Mouse (Mus musculus) embryonic facial prominence, embryonic 15.5 days (tissue): ENCODE data around the gene Dctn5. TPM values are rescaled to one million over a fixed set of nuclear protein-coding genes. Genes with fewer than 3 reads are reported as not detected.
A peak's percentile ranks its signal among the peaks of the same experiment; 100 is the strongest.
"Not testable (repeated sequence)": the region's sequence is repeated elsewhere in the genome, so short reads cannot be mapped to it uniquely, and the experiment has no call there.

Experiments
- ATAC-seq: fragments of 200-750 bp; cut with Nextera tagmentation; 2 replicates; pipeline ENCODE4 v1.8.0; 2017; ENCODE audit warnings: low read depth, moderate TSS enrichment; ENCODE audit not compliant: insufficient number of reproducible peaks, low FRiP score, low TSS enrichment
- H3K27ac ChIP-seq: fragments of 300-500 bp; sonication (generic); replicated peaks from 2 replicates; pipeline ENCODE4 v1.5.1; 2015; ENCODE audit warnings: mild to moderate bottlenecking, inconsistent platforms
- H3K27me3 ChIP-seq: fragments of 300-500 bp; sonication (generic); 2 replicates; pipeline ENCODE4 v1.6.1; 2015; ENCODE audit warnings: inconsistent platforms
- H3K36me3 ChIP-seq: fragments of 300-500 bp; sonication (generic); 2 replicates; pipeline ENCODE4 v1.6.1; 2015; ENCODE audit warnings: mild to moderate bottlenecking, inconsistent platforms
- H3K4me1 ChIP-seq: fragments of 300-500 bp; sonication (generic); 2 replicates; pipeline ENCODE4 v1.6.1; 2015; ENCODE audit warnings: inconsistent platforms
- H3K4me2 ChIP-seq: fragments of 300-500 bp; sonication (generic); replicated peaks from 2 replicates; pipeline ENCODE4 v1.6.1; 2015; ENCODE audit warnings: mild to moderate bottlenecking, inconsistent platforms
- H3K4me3 ChIP-seq: fragments of 300-500 bp; sonication (generic); replicated peaks from 2 replicates; pipeline ENCODE4 v1.5.1; 2015; ENCODE audit warnings: mild to moderate bottlenecking, inconsistent platforms
- H3K9ac ChIP-seq: fragments of 300-500 bp; sonication (generic); 2 replicates; pipeline ENCODE4 v1.6.1; 2015; ENCODE audit warnings: inconsistent platforms
- H3K9me3 ChIP-seq: fragments of 300-500 bp; sonication (generic); replicated peaks from 2 replicates; pipeline ENCODE4 v1.6.1; 2016; ENCODE audit warnings: inconsistent platforms
- WGBS: fragments of 180-500 bp; shearing (Covaris S2); methylation state at CpG from one replicate; pipeline ENCODE4 v1.1.7; 2015; 5-methylcytosine and 5-hydroxymethylcytosine counted together
- polyA plus RNA-seq: library from polyadenylated mRNA; unstranded; fragments of >200 nt; fragmentation: Nextera tagmentation; extraction: Ambion mirVana; gene quantifications from 2 replicates; pipeline ENCODE4 v1.2.1, GENCODE M21; 2015

Dctn5 gene
- 118 and 126 TPM in 2 replicates for polyA plus RNA-seq

GRCm38 (mm10) chr7:122132497-122133337 is at the start of gene Dctn5, which contains the start of gene Palb2:
Dctn5 (plus strand) TSS chr7:122133041.
Palb2 (minus strand) TSS chr7:122132985.
- ATAC-seq, result peak; percentile 95
- H3K27me3 ChIP-seq, result no peaks in the 10 kb centered on the region
- peaks cover 36% of the 10 kb centered on the region for H3K36me3 ChIP-seq
- peak within 1 kb of the TSS; percentile 76 for H3K4me3 ChIP-seq
- H3K4me1 ChIP-seq, result 0 out of 2 replicates have a peak, but pooled peaks cover 10% of the 10 kb centered on the region
- H3K9ac ChIP-seq, result peak within 1 kb of the TSS; percentile 77
- H3K4me2 ChIP-seq, result peak within 1 kb of the TSS; percentile 68
- H3K27ac ChIP-seq, result peak within 1 kb of the TSS; percentile 80
- WGBS, result under 1% methylated on average over 54 of the region's 54 CpGs
- H3K9me3 ChIP-seq, result no peaks in the 10 kb centered on the region

GRCm38 (mm10) chr7:122087195-122087982 is 45.5 kb upstream of the Dctn5 start:
- WGBS, result 88% methylated on average over 11 of the region's 11 CpGs
- peaks cover 75% of the 10 kb centered on the region for H3K36me3 ChIP-seq

GRCm38 (mm10) chr7:122094564-122095330 is 38.1 kb upstream of the Dctn5 start:
- no peaks in the 10 kb centered on the region for H3K27me3 ChIP-seq
- no peak for ATAC-seq
- 88% methylated on average over 2 of the region's 2 CpGs for WGBS

More at GRCm38 (mm10) chr7:122087195-122087982, 45.5 kb upstream of the Dctn5 start:
- no peak overlapping the region for H3K9ac ChIP-seq
- no peaks in the 10 kb centered on the region for H3K27me3 ChIP-seq
- H3K4me1 ChIP-seq, result no peaks in the 10 kb centered on the region
- H3K4me2 ChIP-seq, result no peak overlapping the region
- H3K9me3 ChIP-seq, result no peaks in the 10 kb centered on the region
- no peak overlapping the region for H3K27ac ChIP-seq
- no peak for ATAC-seq
- H3K4me3 ChIP-seq, result no peak overlapping the region

GRCm38 (mm10) chr7:122098009-122098408 is 34.8 kb upstream of the Dctn5 start:
- Histone ChIP-seq H3K4me2 (no peak overlapping the region), H3K27me3 (no peaks in the 10 kb centered on the region), H3K4me3 (no peak overlapping the region), H3K9me3 (no peaks in the 10 kb centered on the region), H3K36me3 (peaks cover 51% of the 10 kb centered on the region), H3K27ac (no peak overlapping the region), H3K9ac (no peak overlapping the region), H3K4me1 (peaks cover 19% of the 10 kb centered on the region)
- WGBS, result 87% methylated on average over 3 of the region's 3 CpGs
- ATAC-seq, result no peak

More at GRCm38 (mm10) chr7:122094564-122095330, 38.1 kb upstream of the Dctn5 start:
- H3K9ac ChIP-seq, result no peak overlapping the region
- H3K36me3 ChIP-seq, result peaks cover 80% of the 10 kb centered on the region
- H3K4me2 ChIP-seq, result no peak overlapping the region
- H3K4me3 ChIP-seq, result no peak overlapping the region
- no peaks in the 10 kb centered on the region for H3K9me3 ChIP-seq
- H3K27ac ChIP-seq, result no peak overlapping the region
- peaks cover 6% of the 10 kb centered on the region; the same call in 1 of the 2 replicates for H3K4me1 ChIP-seq

- Histone ChIP-seq H3K9ac (no peak overlapping the region), H3K9me3 (no peaks in the 10 kb centered on the region), H3K27me3 (no peaks in the 10 kb centered on the region), H3K27ac (no peak overlapping the region), H3K4me3 (no peak overlapping the region), H3K4me2 (no peak overlapping the region), H3K4me1 (peaks cover 19% of the 10 kb centered on the region), H3K36me3 (peaks cover 40% of the 10 kb centered on the region)
- WGBS, result 54% methylated on average over 4 of the region's 4 CpGs
- no peak for ATAC-seq
Measured at GRCm38 (mm10) chr7:122099222-122099621, 33.6 kb upstream of the Dctn5 start.

GRCm38 (mm10) chr7:122101014-122101746 is 31.7 kb upstream of the Dctn5 start:
- Histone ChIP-seq H3K36me3 (peaks cover 21% of the 10 kb centered on the region), H3K9ac (peak overlapping the region; percentile 81), H3K4me3 (peak overlapping the region; percentile 70), H3K4me2 (peak overlapping the region; percentile 81), H3K4me1 (peaks cover 19% of the 10 kb centered on the region)
- not testable (repeated sequence) for H3K27me3 ChIP-seq, H3K9me3 ChIP-seq, H3K27ac ChIP-seq
- peak; percentile 74 for ATAC-seq
- 6% methylated on average over 25 of the region's 28 CpGs for WGBS

GRCm38 (mm10) chr7:122101747-122102244 is 31.0 kb upstream of the Dctn5 start, which contains the start of gene Ndufab1:
Ndufab1 (minus strand) TSS chr7:122101886.
- under 1% methylated on average over 43 of the region's 43 CpGs for WGBS
- H3K4me3 ChIP-seq, result peak within 1 kb of the TSS; percentile 70
- no peak within 1 kb of the TSS; the same call in 1 of the 2 replicates for H3K27ac ChIP-seq
- H3K27me3 ChIP-seq, result no peaks in the 10 kb centered on the region
- ATAC-seq, result peak; percentile 97
- H3K9ac ChIP-seq, result peak within 1 kb of the TSS; percentile 81
- peaks cover 15% of the 10 kb centered on the region; the same call in 1 of the 2 replicates for H3K36me3 ChIP-seq
- no peaks in the 10 kb centered on the region for H3K9me3 ChIP-seq
- peaks cover 19% of the 10 kb centered on the region for H3K4me1 ChIP-seq
- H3K4me2 ChIP-seq, result peak within 1 kb of the TSS; percentile 81

- WGBS, result 94% methylated on average over 6 of the region's 6 CpGs
- H3K9ac ChIP-seq, result no peak overlapping the region
- H3K4me3 ChIP-seq, result no peak overlapping the region
- no peak for ATAC-seq
- no peaks in the 10 kb centered on the region for H3K27me3 ChIP-seq
- H3K4me2 ChIP-seq, result no peak overlapping the region
- no peaks in the 10 kb centered on the region for H3K9me3 ChIP-seq
- H3K27ac ChIP-seq, result no peak overlapping the region
- peaks cover 21% of the 10 kb centered on the region; the same call in 1 of the 2 replicates for H3K36me3 ChIP-seq
- no peaks in the 10 kb centered on the region for H3K4me1 ChIP-seq
Measured at GRCm38 (mm10) chr7:122108206-122108605, 24.6 kb upstream of the Dctn5 start.

GRCm38 (mm10) chr7:122123518-122123917 is 9.3 kb upstream of the Dctn5 start:
- Histone ChIP-seq H3K4me1 (no peaks in the 10 kb centered on the region), H3K9me3 (no peaks in the 10 kb centered on the region), H3K9ac (no peak overlapping the region), H3K4me3 (no peak overlapping the region), H3K27ac (no peak overlapping the region), H3K36me3 (peaks cover 62% of the 10 kb centered on the region), H3K4me2 (no peak overlapping the region), H3K27me3 (no peaks in the 10 kb centered on the region)
- 81% methylated on average over 4 of the region's 4 CpGs for WGBS
- ATAC-seq, result no peak

- no peaks in the 10 kb centered on the region for H3K27me3 ChIP-seq
- no peak for ATAC-seq
- H3K4me1 ChIP-seq, result no peaks in the 10 kb centered on the region
- peaks cover 51% of the 10 kb centered on the region for H3K36me3 ChIP-seq
- H3K4me2 ChIP-seq, result no peak overlapping the region
- H3K9ac ChIP-seq, result no peak overlapping the region
- H3K27ac ChIP-seq, result no peak overlapping the region
- 68% methylated on average over 8 of the region's 8 CpGs for WGBS
- H3K4me3 ChIP-seq, result no peak overlapping the region
- no peaks in the 10 kb centered on the region for H3K9me3 ChIP-seq
Measured at GRCm38 (mm10) chr7:122125636-122126035, 7.2 kb upstream of the Dctn5 start.
